Mouse (Mus musculus): ENCODE measurements at regions not wholly inside any gene's neighbourhood (a gene's known extent, or its start where the extent isn't known, plus 50 kb on each side); places are given as distances from the start of the nearest gene placed in this dataset.

- DNase-seq (ENCODE audit: low read depth, low spot score) = no peak
These were observed 110.4 kb upstream of the Neil3 start for GRCm38 (mm10) chr8:53749263-53749662.

DNA sequence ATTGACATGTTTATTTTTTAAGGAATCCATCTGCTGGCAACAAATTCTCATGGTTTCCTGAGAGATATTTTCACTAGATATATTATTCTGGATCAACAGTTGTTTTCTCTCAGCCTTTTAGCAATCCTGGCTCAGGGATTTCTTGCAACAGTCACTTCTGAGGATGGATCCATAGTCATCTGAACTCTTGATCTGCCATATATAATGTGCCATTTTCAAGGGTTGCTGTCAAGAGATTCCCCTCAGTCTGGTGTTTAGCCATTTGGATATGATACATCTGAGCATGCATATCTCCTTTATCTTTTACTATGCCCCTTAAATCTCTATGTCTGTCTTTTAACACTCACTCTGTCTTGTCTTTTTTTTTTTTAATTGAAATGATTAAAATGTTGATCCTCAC is 130.3 kb upstream of the Neil3 start:
- no peak for DNase-seq (ENCODE audit: low read depth, low spot score)

DNA sequence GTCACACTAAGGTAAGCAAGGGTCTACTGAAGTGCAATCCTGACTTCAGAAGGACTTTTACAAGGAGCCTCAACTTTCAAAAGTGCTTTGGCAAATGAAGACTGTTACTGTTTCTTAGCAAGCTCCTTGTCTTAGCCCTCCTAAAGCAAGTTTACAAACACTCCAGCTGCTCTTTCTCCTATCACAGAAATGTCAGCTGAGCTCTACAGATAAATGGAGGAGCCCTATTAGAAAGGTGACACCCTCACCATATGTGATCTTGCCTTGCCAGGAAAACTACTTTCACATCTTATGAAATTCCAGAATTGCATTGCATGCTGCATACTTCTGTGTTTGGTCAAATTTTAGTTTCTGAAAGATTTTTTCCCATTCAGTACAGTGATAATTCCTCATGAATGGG is 136.6 kb upstream of the Neil3 start:
- DNase-seq (ENCODE audit: low read depth, low spot score) = no peak

GRCm38 (mm10) chr8:53780886-53781285 is 142.0 kb upstream of the Neil3 start:
- no peak for DNase-seq (ENCODE audit: low read depth, low spot score)

DNA sequence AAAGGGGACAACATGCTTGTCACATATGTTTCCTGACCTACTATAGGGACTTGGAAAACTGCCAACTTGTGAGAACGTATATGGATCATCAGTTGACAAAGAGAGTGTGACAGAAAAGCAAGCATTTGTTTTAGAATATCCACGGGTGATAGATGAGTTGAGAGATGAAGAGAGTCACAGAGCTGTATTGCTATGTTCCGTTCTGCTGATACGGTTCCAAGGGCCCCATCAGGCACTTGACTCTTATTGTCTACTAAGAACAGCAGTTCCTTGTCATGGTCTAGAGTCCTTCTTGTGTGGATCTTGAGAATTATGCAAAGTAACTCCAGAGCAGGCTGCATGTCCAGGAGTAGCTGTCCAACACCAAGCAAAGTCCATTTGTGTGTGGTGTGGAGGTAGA is 143.0 kb upstream of the Neil3 start:
- DNase-seq (ENCODE audit: low read depth, low spot score) = no peak

DNA sequence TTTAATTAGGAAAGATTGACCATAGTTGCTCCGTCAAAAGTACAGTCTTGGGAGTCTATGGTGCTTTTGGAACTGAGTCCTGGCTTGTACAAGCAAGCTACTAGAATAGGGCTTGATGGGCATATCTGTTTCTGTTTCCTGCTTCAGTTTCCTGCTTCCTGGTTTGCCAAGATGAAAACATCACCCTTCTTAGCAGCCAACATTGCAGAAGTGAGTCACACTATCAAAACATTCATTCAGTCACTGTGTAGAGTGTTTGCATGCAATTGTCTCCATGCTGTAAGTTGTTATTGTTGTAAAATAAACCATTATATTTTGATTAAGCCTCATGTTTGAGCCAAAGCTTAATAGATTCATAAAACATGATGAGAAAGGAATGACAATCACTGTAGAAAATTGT is 149.3 kb upstream of the Neil3 start:
- DNase-seq (ENCODE audit: low read depth, low spot score) = no peak

DNA sequence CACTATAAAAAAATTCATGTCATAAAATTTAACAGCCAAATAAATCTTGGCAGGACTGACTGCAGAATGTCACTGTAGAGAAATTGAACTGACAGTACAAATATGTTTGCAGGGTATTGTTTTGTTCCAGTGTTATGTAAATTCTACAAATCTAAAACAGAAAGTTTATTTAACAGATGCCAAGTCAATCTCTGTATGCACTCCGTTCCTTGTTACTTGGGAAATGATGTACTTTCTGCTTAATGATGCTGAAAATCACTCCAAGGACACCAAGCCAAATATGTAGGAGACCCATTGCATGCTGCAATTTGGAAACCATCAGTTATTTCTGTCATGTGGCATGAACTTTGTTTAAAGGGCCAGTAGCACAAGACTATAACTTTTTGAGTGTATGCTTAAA is 182.3 kb upstream of the Neil3 start:
- no peak for DNase-seq (ENCODE audit: low read depth, low spot score)

GRCm38 (mm10) chr8:53827395-53827794 is 188.5 kb upstream of the Neil3 start:
- DNase-seq (ENCODE audit: low read depth, low spot score) = no peak

- DNase-seq (ENCODE audit: low read depth, low spot score) = no peak
These were observed 209.0 kb upstream of the Neil3 start for GRCm38 (mm10) chr8:53847821-53848220.

DNA sequence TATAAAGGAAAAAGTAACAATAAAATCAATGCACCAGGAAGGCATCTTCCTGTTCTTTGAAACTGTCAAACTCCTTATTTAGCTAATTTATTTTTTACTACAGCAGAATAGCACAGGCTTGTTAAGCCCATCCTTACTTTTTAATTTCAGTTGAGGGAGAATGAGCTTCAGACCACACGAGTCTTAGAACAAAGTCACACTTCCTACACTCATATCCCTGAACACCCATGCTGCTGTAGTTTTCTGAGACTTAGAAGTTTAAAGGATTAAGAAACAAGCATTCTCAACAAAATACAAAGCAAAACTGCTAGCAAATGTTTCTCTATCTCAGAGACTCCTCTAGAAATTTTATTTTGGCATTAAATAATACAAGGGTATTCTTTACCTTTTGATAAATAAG is 208.8 kb upstream of the Vegfc start:
- no peak for DNase-seq (ENCODE audit: low read depth, low spot score)

- DNase-seq (ENCODE audit: low read depth, low spot score) = peak; percentile 16
These were observed 207.3 kb upstream of the Vegfc start for GRCm38 (mm10) chr8:53869997-53870596.

DNA sequence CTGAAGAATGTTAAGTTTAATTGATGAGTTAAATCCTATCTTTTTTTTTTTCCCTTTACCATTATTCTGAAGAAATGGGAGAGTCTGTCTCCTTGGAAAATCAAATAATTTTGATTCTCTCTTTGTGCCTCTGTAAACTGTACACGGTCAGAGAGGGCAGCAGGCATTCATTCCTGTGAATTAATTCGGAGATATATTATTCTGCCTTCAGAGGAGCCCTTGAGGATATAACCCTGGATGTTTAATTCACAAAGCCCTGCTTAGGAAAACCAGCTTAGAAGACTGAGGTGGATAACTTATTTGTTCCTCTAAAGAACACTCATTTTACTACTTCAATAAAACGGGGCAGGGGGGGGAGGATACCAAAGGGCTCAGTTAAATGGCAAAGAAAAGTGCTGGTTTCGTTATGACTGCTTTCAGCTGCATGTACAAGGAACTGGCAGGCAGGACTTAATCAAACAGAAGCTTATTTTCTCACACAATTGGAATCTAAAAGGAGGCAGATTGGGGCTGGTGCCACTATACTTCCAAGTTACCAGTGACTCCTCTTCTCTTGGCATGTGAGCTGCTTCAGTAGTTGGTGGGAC is 205.3 kb upstream of the Vegfc start:
- no peak for DNase-seq (ENCODE audit: low read depth, low spot score)

- no peak for DNase-seq (ENCODE audit: low read depth, low spot score)
These were observed 198.6 kb upstream of the Vegfc start for GRCm38 (mm10) chr8:53878846-53879245.

GRCm38 (mm10) chr8:53881551-53881950 is 195.9 kb upstream of the Vegfc start:
- DNase-seq (ENCODE audit: low read depth, low spot score) = no peak

DNA sequence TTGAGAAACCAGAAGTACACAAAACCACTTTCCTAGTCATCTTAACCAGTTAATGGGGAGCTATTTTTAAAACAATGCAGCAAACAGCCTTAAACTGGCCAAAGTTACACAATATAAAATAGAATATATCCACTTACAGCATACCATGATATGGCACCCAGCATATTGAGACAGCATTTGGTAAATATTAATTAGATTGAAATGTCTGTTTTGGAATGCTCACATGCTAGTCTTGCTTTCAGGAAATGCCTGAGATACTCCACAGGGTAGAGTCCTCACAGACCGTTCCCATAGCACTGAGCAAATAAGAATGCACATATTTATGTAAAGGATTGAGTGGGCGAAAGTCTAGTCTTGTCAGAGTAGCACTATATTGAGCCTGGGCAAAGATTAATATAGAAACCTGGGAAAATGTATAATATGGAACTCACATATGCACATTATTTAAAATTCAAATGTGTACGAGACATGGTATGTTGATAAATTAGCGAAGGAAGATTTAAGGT is 185.1 kb upstream of the Vegfc start:
- DNase-seq (ENCODE audit: low read depth, low spot score) = no peak

- DNase-seq (ENCODE audit: low read depth, low spot score) = no peak
These were observed 184.6 kb upstream of the Vegfc start for GRCm38 (mm10) chr8:53892770-53893169.

GRCm38 (mm10) chr8:53922343-53922742 is 155.1 kb upstream of the Vegfc start:
- DNase-seq (ENCODE audit: low read depth, low spot score) = no peak

GRCm38 (mm10) chr8:53930685-53931084 is 146.7 kb upstream of the Vegfc start:
- DNase-seq (ENCODE audit: low read depth, low spot score) = no peak

DNA sequence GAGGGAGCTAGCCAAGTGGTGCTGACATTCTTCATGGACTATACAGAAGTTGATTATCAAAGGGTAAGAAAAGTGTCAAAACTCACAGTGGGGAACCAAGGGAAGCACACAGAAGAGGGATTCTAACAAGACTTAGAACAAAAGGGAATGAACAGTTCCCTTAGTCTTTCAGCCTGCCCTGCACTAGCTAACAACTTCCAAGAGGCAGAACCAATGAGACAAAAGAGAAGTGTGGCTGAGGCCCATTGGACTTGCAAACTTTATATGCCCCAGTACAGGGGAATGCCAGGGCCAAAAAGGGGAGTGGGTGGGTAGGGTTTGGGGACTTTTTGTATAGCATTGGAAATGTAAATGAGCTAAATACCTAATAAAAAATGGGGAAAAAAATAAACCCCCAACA is 139.0 kb upstream of the Vegfc start:
- DNase-seq (ENCODE audit: low read depth, low spot score) = no peak

DNA sequence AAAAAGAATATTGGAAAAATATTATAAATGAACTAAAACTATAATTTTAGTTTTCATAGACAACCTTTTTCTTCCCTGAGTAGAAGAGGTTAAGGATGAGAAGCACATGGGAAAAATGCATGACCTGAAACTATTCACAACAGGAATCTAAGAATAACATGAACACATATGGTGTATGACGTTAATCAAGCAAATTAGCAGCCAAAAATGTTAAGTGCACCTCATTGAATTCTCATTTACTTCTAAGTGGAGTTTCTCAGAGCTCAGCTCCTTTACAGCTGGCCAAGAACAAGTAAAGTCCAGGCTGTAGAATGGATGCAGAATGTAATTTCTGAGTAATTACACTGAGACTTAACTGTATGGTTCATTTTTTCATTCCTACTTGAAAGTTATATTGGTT is 137.9 kb upstream of the Vegfc start:
- no peak for DNase-seq (ENCODE audit: low read depth, low spot score)

DNA sequence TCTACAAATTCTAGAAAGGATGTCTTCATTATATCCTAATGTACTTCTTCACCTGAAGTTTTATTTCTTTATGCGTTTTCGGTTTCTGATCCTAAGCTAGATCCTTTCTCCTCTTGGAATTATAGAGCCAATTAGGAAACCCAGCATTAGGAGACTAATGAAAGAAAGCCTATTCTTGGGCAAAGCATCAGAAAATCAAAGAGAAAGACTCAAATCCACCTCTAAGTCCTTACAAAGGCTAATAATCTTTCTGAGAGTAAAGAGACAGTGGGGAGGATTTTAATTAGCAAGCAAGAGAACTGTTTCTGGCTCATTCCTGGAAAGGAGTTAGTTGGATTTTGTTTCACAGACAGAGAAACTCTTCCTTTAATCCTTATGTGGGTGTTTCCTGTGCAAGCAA is 136.3 kb upstream of the Vegfc start:
- DNase-seq (ENCODE audit: low read depth, low spot score) = no peak

DNA sequence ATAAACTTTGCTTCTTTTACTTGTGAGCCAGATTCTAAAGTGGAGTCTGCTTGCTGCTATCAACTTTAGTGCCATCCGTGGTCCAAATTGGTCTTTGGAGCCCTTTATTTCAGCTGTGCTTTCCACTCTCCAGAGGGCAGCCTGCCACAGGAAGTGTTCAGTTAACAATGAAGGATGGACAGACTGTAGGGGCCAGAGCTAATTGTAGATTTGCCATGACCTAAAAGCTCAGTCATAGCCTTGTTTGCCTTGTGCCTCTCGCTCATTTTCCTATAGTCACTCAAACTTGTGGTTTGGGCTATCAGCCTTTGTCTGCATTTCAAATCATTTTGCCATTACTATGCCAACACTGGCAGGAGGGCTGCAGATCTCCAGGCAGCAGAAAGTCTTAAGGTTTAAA is 131.8 kb upstream of the Vegfc start:
- no peak for DNase-seq (ENCODE audit: low read depth, low spot score)

- no peak for DNase-seq (ENCODE audit: low read depth, low spot score)
These were observed 130.0 kb upstream of the Vegfc start for GRCm38 (mm10) chr8:53947384-53947783.
